Mouse (Mus musculus) erythroblast, embryonic 14.5 days (primary cell): ENCODE data around the gene Akap8. TPM values are rescaled to one million over a fixed set of nuclear protein-coding genes. Genes with fewer than 3 reads are reported as not detected.

Experiments
- H3K27me3 ChIP-seq: 2 replicates; pipeline ENCODE4 v1.6.1; 2012; ENCODE audit warnings: inconsistent platforms; ENCODE audit not compliant: control insufficient read depth
- H3K36me3 ChIP-seq: 2 replicates; pipeline ENCODE4 v1.6.1; 2012; ENCODE audit warnings: mild to moderate bottlenecking, inconsistent platforms; ENCODE audit not compliant: control insufficient read depth
- H3K4me1 ChIP-seq: 2 replicates; pipeline ENCODE4 v1.6.1; 2012; ENCODE audit warnings: inconsistent platforms; ENCODE audit not compliant: control insufficient read depth
- H3K4me3 ChIP-seq: replicated peaks from 2 replicates; pipeline ENCODE3; 2012; ENCODE audit warnings: moderate library complexity, mild to moderate bottlenecking, inconsistent platforms
- H3K9me3 ChIP-seq: 2 replicates; pipeline ENCODE4 v1.6.1; 2012; ENCODE audit warnings: low read length, inconsistent platforms, mixed read lengths; ENCODE audit not compliant: control insufficient read depth
- GATA1 ChIP-seq: IDR thresholded peaks from 2 replicates; pipeline ENCODE4 v1.6.1; 2012; ENCODE audit warnings: low read length, inconsistent platforms, mixed read lengths
- TAL1 ChIP-seq: IDR thresholded peaks from 3 replicates; pipeline ENCODE4 v1.6.1; 2012; ENCODE audit warnings: low read length, inconsistent platforms, mixed read lengths
- polyA plus RNA-seq: library from polyadenylated mRNA; stranded (reverse); fragments of >175 nt; gene quantifications from 2 replicates; pipeline ENCODE4 v1.2.3, GENCODE M21; 2012

Akap8 gene
- polyA plus RNA-seq, 1 experiment: 13.2 TPM

GRCm38 (mm10) chr17:32358943-32359340, 37.9 kb upstream of the Akap8 start:
- TF ChIP-seq TAL1: no peak
- no peak for TF ChIP-seq GATA1
- Histone ChIP-seq H3K9me3 (no peaks in the 10 kb centered on the region), H3K27me3 (no peaks in the 10 kb centered on the region), H3K36me3 (peaks cover 89% of the 10 kb centered on the region), H3K4me3 (no peak overlapping the region), H3K4me1 (peaks cover 25% of the 10 kb centered on the region)

- Histone ChIP-seq H3K4me3 (no peak overlapping the region), H3K27me3 (no peaks in the 10 kb centered on the region), H3K4me1 (peaks cover 20% of the 10 kb centered on the region), H3K36me3 (peaks cover 94% of the 10 kb centered on the region), H3K9me3 (no peaks in the 10 kb centered on the region)
- TF ChIP-seq TAL1 (no peak), GATA1 (no peak)
Measured at GRCm38 (mm10) chr17:32358192-32358942, 37.3 kb upstream of the Akap8 start.

GRCm38 (mm10) chr17:32356766-32357760, 36.0 kb upstream of the Akap8 start:
- peaks cover 87% of the 10 kb centered on the region for H3K36me3 ChIP-seq
- no peak overlapping the region for H3K4me3 ChIP-seq
- H3K4me1 ChIP-seq: peaks cover 13% of the 10 kb centered on the region
- no peaks in the 10 kb centered on the region for H3K9me3 ChIP-seq
- TF ChIP-seq GATA1 (no peak), TAL1 (no peak)
- H3K27me3 ChIP-seq: no peaks in the 10 kb centered on the region

GRCm38 (mm10) chr17:32356281-32356680, 35.2 kb upstream of the Akap8 start:
- peaks cover 79% of the 10 kb centered on the region for H3K36me3 ChIP-seq
- H3K27me3 ChIP-seq: no peaks in the 10 kb centered on the region
- peaks cover 17% of the 10 kb centered on the region for H3K4me1 ChIP-seq
- TF ChIP-seq TAL1 (no peak), GATA1 (no peak)
- H3K4me3 ChIP-seq: no peak overlapping the region
- H3K9me3 ChIP-seq: no peaks in the 10 kb centered on the region

- Histone ChIP-seq H3K9me3 (no peaks in the 10 kb centered on the region), H3K4me1 (peaks cover 22% of the 10 kb centered on the region), H3K36me3 (peaks cover 67% of the 10 kb centered on the region), H3K4me3 (no peak overlapping the region), H3K27me3 (no peaks in the 10 kb centered on the region)
- TF ChIP-seq GATA1: no peak
- no peak for TF ChIP-seq TAL1
Measured at GRCm38 (mm10) chr17:32355031-32355430, 34.0 kb upstream of the Akap8 start.

- Histone ChIP-seq H3K27me3 (no peaks in the 10 kb centered on the region), H3K4me1 (peaks cover 30% of the 10 kb centered on the region), H3K36me3 (peaks cover 58% of the 10 kb centered on the region), H3K9me3 (no peaks in the 10 kb centered on the region), H3K4me3 (no peak overlapping the region)
- TF ChIP-seq TAL1: no peak
- TF ChIP-seq GATA1: no peak
Measured at GRCm38 (mm10) chr17:32354211-32354610, 33.2 kb upstream of the Akap8 start.

GRCm38 (mm10) chr17:32353696-32354095, 32.7 kb upstream of the Akap8 start:
- TF ChIP-seq GATA1 (no peak), TAL1 (no peak)
- Histone ChIP-seq H3K9me3 (no peaks in the 10 kb centered on the region), H3K36me3 (peaks cover 53% of the 10 kb centered on the region), H3K4me3 (no peak overlapping the region), H3K4me1 (peaks cover 34% of the 10 kb centered on the region), H3K27me3 (no peaks in the 10 kb centered on the region)

- Histone ChIP-seq H3K27me3 (no peaks in the 10 kb centered on the region), H3K9me3 (no peaks in the 10 kb centered on the region), H3K4me3 (no peak overlapping the region), H3K4me1 (peaks cover 48% of the 10 kb centered on the region), H3K36me3 (peaks cover 41% of the 10 kb centered on the region)
- no peak for TF ChIP-seq GATA1
- no peak for TF ChIP-seq TAL1
Measured at GRCm38 (mm10) chr17:32351726-32352125, 30.7 kb upstream of the Akap8 start.

GRCm38 (mm10) chr17:32351269-32351668, 30.2 kb upstream of the Akap8 start:
- TF ChIP-seq GATA1 (no peak), TAL1 (no peak)
- no peaks in the 10 kb centered on the region for H3K27me3 ChIP-seq
- peaks cover 48% of the 10 kb centered on the region for H3K4me1 ChIP-seq

More at GRCm38 (mm10) chr17:32351269-32351668, 30.2 kb upstream of the Akap8 start:
- H3K9me3 ChIP-seq: no peaks in the 10 kb centered on the region
- peak overlapping the region; percentile 90 for H3K4me3 ChIP-seq
- H3K36me3 ChIP-seq: peaks cover 36% of the 10 kb centered on the region
